Mouse (Mus musculus) T-helper 17 cell (primary cell): ENCODE measurements around the gene Nr2e1.

Experiments
- in situ Hi-C, 2 experiments: fragments of 300-600 bp; cut with MboI, MseI; formaldehyde crosslinking; loops; 1 replicate in 1 of 2; 2 replicates in 1 of 2; pipeline ENCODE4 v1.15.1; 2025; ENCODE audit warnings: high pct_unique_total_duplicates in 2 of 2

The Nr2e1 gene

GRCm38 (mm10) chr10:42590261-42591184 lies 7.1 kb upstream of the Nr2e1 start:
- in situ Hi-C loops, result loop anchor here in 1 of 2 experiments (10.0 kb wide), 1 partner anchor 276 kb away; no protein-coding TSS in a partner anchor

DNA sequence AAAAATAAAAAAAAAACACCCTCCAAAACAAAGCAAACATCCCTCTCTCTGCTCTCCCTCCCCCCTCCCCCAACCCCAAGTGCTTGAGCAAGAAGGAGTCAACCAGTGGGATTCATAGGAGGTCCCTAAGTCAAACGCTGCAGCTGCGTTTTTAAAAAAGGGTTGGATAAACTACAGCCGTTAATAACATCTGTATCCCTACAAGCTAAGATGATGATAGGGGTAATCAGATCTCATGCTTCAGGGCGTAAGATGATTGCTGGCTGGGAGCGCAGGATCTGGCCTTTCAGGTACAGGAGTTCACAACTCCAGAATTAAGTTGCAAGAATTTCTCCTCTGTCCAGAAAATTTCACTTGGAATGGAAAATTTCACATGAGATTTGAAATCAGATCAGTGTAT lies 6.1 kb upstream of the Nr2e1 start:
- in situ Hi-C loops, result no loop called here

- in situ Hi-C loops, result no loop called here
Observed at GRCm38 (mm10) chr10:42587961-42588750, 4.7 kb upstream of the Nr2e1 start.

DNA sequence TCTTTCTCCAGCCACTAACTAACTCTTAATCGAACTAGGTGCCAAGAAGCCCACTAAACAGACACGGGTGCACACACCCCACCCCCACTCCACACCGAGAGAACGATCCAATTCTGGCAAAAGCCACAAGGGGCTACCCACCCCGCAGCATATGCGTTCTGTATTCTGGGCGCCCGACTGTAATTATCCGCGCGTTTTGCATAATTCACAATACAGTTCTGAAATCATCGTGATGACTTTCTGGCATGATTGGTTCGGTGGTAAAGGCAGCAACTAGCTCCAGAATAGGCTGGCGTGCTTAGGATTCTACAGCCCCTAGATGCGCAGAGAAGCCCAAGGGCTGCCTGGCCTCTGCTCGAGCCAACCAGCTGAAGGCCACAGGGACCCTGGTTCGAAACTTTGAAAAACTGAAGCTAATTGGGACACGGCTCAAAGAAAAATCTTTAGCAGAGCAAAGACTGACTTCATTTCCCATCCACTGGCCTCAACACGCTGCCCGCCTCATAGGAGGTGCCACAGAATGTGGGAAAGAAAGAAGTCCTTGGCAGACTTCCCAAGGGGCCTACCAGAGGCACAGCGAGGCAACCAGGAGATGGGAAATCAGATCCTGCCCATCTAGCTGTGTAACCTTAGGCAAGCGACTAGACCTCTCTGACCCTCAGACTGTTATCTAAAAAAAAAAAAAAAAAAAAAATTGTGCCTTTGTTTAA lies 2.3 kb upstream of the Nr2e1 start:
- in situ Hi-C loops, result no loop called here

- in situ Hi-C loops, result no loop called here
Observed at GRCm38 (mm10) chr10:42585156-42585555, 1.7 kb upstream of the Nr2e1 start.

DNA sequence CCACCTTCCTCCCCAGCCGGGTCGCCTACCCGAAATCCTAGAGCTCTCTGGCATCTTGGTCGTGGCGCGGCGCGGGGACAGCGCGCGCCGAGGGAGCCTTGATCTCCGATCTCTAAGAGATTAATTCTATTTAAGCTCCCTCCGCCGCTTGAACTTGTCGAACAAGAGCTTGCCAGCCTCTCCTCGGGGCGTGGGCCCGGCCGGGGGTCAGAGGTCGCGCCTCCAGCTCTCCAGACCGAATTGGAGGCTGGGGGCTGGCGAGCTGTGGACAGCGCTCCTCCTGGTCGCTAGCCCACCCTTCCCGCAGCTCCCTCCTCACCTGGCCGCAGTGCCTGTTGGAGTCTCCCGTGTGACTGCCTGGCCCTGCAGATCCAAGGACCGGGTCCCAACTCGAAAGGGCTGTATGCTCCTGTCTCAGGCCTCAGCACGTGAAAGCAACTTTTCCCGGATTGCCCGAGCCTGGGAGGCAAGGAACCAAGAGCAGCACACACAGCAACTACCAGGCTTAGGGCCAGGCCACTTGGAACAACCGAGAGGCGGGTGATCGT lies 1.1 kb upstream of the Nr2e1 start:
- in situ Hi-C loops, result no loop called here

- in situ Hi-C loops, result no loop called here
Observed at GRCm38 (mm10) chr10:42583902-42584435, 537 bp upstream of the Nr2e1 start.

- in situ Hi-C loops, result no loop called here
Observed at GRCm38 (mm10) chr10:42582566-42583110, 794 bp downstream of the Nr2e1 start.

DNA sequence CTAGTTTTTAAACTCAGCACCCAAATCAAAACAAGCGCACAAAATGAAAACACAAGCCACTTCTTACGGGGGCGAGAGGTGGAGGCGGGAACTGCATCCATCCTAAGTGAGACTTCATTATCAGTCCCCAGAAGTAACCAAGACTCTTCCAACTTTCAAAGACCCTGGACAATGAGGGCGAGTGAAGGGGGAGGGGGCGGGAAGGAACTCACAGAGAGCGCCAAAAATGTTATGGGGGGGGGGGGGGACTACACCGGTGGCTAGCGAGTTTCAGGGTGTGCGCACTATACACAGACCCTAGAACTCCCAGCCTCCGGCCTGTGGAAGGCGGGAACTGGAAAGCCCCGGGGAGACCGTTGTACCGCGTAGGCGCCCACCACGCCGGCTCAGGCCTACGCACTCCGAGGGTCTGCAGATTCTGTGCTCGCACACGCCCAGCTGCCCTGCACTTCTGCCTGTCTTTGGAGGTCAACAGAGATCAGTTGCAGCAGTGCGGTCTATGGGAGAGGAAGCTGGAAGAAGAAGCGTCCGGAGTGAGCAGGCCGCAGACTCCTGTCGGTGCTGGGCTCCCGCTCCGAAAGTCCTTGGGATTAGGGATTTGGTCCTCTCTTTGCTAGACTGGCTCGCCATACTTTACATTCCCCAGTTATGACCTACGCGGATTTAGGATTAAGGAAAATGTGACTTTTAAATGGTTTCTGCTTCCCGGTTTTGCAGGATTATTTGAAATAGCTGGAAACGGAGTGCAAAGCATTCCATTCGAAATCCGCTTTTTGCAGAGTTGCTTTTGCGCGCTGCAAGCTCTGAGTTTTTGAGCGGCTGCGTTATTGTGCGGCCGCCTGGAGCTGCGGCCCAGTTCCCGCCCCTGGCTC lies 1.5 kb downstream of the Nr2e1 start:
- in situ Hi-C loops, result no loop called here

DNA sequence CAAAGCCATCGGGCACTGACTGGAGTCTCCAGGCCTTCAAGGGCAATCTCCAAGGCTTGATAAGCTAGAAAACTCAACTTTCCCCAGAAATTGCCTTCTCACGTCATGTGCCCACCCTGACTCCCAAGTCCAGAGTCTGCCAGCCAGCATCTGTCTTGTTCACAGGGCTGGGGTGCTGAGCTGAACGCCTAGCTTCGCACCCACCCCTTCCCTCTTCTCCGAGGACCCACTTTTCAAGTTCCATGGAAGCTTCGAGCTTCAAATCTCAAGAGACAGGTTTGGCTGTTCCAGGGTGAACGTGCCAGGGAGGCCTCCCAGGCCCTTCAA lies 2.5 kb downstream of the Nr2e1 start:
- in situ Hi-C loops, result no loop called here

DNA sequence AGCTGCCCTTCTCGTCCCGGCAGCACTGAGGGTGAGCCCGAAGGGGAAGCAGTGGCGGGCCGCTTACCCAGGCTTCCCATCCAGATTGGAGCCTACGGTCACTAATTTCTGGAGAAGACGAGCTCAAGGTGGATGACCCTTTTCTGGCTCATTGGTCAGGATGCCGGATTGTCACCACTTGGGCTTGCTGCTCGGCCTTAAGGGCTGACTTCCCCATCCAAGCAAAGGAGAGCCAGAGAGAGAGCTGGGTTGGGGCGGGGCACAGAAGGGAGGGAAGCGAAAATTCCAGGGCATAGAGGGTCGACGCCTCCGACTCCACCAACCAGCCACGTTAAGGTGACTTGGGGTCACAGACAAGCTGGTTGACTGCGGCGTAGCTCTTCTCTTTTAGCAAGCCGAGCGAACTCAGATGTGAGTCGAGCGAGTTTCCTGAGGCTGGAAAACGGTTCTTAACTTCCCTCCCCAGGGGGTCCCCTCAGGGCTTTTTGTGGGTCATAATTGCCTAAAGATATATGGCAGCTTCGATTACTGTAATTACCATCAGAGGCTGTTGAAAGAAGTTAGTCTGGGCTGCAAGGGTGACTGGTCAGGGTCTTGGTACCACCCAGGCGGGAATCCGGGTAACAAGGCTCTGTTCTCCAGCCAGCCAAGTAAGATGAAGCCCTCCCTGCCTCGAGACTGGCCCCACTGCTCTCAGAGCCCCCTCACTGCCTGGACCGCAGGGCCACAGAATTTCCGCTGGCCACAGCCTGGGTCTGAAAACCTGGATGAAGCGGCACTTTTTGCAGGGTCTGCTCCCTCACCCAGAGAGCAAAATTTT lies 3.1 kb downstream of the Nr2e1 start:
- in situ Hi-C loops, result no loop called here

- in situ Hi-C loops, result no loop called here
Observed at GRCm38 (mm10) chr10:42579475-42580130, 3.8 kb downstream of the Nr2e1 start.

DNA sequence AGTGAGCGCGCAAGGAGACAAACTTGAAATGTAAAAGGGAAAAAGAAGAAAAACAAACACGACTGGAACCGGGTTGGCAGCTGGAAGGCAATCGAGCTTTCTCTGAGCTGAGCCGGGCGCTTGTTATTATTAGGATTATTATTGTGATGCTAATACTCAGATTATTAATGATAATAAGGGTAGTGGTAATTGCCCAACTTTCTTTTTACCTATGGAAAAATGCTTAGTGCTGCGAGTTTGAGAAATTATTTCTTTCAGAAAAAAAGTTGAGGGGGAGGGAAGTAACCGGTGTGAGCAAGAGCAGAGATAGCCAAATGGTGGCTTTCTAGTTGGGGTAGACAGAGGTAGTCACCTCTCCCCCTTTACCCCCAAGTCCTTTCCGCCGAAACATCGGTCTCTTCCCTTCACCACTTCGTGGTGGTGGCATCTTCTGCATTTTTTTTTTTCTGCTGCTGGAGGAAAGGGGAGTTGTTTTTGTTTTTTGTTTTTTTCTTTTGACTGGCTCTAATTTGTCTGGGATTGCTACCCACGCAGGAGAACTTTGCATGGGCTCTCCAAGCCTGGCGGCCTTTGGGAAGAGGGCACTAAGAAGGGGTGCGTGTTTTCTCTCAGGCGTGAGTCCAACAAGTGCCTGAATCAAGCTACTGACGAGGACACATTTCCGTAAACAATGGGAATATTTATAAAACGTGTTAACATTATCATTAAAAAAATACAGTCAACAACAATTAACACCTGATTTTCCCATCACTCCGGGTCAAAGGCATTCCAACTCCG lies 4.5 kb downstream of the Nr2e1 start:
- in situ Hi-C loops, result no loop called here

DNA sequence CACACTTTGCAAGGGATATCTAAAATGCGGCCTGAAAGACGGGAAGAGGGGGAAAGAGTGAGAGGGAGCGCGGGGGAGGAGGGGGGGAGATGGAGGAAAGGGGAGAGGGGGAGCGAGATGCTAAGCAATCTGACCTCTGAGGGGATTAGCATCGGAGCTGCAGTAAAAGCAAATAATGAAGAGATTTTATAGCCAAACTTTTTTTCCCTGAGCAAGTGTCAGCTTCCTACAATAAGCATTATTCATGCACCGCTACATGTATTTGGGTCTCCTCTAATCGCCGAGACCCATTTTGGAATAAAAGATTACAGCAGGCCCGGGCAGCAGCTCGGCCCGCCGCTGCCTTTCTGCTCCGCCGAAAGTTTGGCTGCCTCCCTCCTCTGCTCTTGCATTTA lies 5.2 kb downstream of the Nr2e1 start:
- in situ Hi-C loops, result no loop called here

- in situ Hi-C loops, result no loop called here
Observed at GRCm38 (mm10) chr10:42577525-42578280, 5.7 kb downstream of the Nr2e1 start.

- in situ Hi-C loops, result loop anchor here in 1 of 2 experiments (5.0 kb wide), 1 partner anchor 58 kb away; no protein-coding TSS in a partner anchor
Observed at GRCm38 (mm10) chr10:42574639-42575038, 8.8 kb downstream of the Nr2e1 start.

GRCm38 (mm10) chr10:42572971-42573370 lies 10.5 kb downstream of the Nr2e1 start:
- in situ Hi-C loops, result loop anchor here in 1 of 2 experiments (5.0 kb wide), 1 partner anchor 59 kb away; no protein-coding TSS in a partner anchor
